Mouse (Mus musculus): ENCODE data around the gene Tomm40. TPM values are rescaled to one million over a fixed set of nuclear protein-coding genes. Genes with fewer than 3 reads are reported as not detected.
"Not testable (repeated sequence)": the region's sequence is repeated elsewhere in the genome, so short reads cannot be mapped to it uniquely, and the experiment has no call there.

Tomm40 gene
- polyA plus RNA-seq, 1 experiment from 2014 or later = 17.8 TPM

DNA sequence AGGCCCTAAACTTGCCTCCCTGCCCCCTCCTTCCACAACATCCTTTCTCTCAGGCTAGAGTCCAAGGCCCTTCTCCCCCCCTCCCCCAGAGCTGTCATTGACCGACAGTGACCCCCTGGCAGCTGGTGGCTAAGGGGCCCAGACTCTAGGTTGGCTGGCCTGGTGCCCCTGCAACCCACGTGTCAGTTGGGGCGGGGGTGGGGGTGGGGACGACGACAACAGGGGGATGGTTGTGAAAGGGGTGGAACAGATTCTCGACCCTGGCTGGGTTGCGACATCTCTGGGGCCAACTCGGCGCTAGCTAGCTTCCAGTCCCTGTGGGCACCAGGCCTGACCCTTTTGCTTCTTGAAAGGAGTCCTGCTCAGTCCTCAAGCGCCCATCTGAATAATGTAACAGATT lies 21.8 kb downstream of the Tomm40 start:
- H3K4me3 ChIP-seq (ENCODE audit: inconsistent target) = no peak overlapping the region
- peaks cover 4% of the 10 kb centered on the region; the same call in 1 of the 2 replicates for H3K36me3 ChIP-seq (ENCODE audit: inconsistent target)
- WGBS (ENCODE audit: missing documents) = 18% methylated on average over 9 of the region's 10 CpGs
- peaks cover 25% of the 10 kb centered on the region; the same call in 1 of the 2 replicates for H3K79me2 ChIP-seq (ENCODE audit: inconsistent target)
- H3K27ac ChIP-seq = peak overlapping the region; percentile 55

- peaks cover 13% of the 10 kb centered on the region; the same call in 1 of the 2 replicates for H3K79me2 ChIP-seq (ENCODE audit: inconsistent target)
- 92% methylated on average over 28 of the region's 28 CpGs for WGBS (ENCODE audit: missing documents)
- no peak within 1 kb of the TSS for H3K4me3 ChIP-seq (ENCODE audit: inconsistent target)
- H3K36me3 ChIP-seq (ENCODE audit: inconsistent target) = peaks cover 4% of the 10 kb centered on the region; the same call in 1 of the 2 replicates
- H3K27ac ChIP-seq = peak within 1 kb of the TSS; percentile 55
Measured at GRCm38 (mm10) chr7:19691873-19692865, 23.1 kb downstream of the Tomm40 start, which contains the start of gene Apoc1. TSS of gene Apoc1 (minus strand) at chr7:19692660.

DNA sequence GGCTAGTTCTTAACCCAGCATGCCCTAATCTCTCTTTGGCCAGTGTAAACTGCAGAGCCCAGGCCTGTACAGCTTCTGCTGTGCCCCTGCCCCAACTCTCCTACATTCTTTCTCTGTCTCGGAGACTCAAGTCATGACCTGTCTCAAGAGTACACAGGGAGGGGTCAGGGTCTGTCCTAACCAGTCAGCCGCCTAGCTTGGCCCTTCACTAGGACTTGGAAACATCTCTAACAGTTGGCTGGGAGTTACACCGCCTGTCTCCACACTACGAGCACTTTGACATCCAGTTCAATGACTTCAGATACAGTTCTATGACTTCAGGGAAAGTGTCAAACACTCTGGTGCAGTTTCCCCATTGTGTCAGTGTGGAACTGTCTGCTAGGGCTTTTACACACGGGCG lies 23.8 kb downstream of the Tomm40 start:
- H3K27ac ChIP-seq = no peak overlapping the region
- H3K36me3 ChIP-seq (ENCODE audit: inconsistent target) = peaks cover 4% of the 10 kb centered on the region; the same call in 1 of the 2 replicates
- peaks cover 7% of the 10 kb centered on the region; the same call in 1 of the 2 replicates for H3K79me2 ChIP-seq (ENCODE audit: inconsistent target)
- no peak overlapping the region for H3K4me3 ChIP-seq (ENCODE audit: inconsistent target)
- WGBS (ENCODE audit: missing documents) = 91% methylated on average over 4 of the region's 6 CpGs

DNA sequence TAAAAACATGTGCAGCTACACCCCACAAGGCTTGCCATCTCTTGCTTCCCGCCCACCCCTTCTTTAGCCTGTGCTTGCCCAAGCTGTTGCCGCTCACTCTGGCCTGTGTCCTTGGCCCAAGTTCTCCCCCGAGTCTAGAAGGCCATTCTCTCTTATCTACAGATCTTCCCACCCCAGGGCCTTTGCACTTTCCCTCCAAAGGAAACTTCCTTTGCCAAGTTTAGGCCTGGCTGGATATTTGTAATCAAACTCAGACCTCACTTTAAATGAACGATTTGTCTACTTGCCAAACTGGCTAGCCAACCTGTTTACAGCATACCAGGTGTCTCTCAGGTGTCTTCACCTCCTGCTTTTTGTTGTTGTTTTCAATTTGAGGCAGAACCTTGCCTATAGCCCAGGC lies 24.4 kb downstream of the Tomm40 start:
- Histone ChIP-seq H3K27ac (no peak overlapping the region), H3K79me2 (ENCODE audit: inconsistent target) (peaks cover 1% of the 10 kb centered on the region; the same call in 1 of the 2 replicates), H3K4me3 (ENCODE audit: inconsistent target) (no peak overlapping the region), H3K36me3 (ENCODE audit: inconsistent target) (no peaks in the 10 kb centered on the region)
- WGBS (ENCODE audit: missing documents) = 98% methylated on average over 4 of the region's 4 CpGs

GRCm38 (mm10) chr7:19688611-19689010 lies 26.6 kb downstream of the Tomm40 start:
- Histone ChIP-seq H3K27ac (no peak overlapping the region), H3K36me3 (ENCODE audit: inconsistent target) (no peaks in the 10 kb centered on the region), H3K79me2 (ENCODE audit: inconsistent target) (no peaks in the 10 kb centered on the region), H3K4me3 (ENCODE audit: inconsistent target) (no peak overlapping the region)
- 100% methylated on average over 2 of the region's 2 CpGs for WGBS (ENCODE audit: missing documents)

- Histone ChIP-seq H3K27ac (no peak overlapping the region), H3K36me3 (ENCODE audit: inconsistent target) (no peaks in the 10 kb centered on the region), H3K79me2 (ENCODE audit: inconsistent target) (no peaks in the 10 kb centered on the region), H3K4me3 (ENCODE audit: inconsistent target) (no peak overlapping the region)
- WGBS (ENCODE audit: missing documents) = 93% methylated on average over 9 of the region's 10 CpGs
Measured at GRCm38 (mm10) chr7:19688101-19688500, 27.1 kb downstream of the Tomm40 start.

GRCm38 (mm10) chr7:19686927-19687583 lies 28.2 kb downstream of the Tomm40 start:
- not testable (repeated sequence) for H3K4me3 ChIP-seq (ENCODE audit: inconsistent target); H3K27ac ChIP-seq; H3K79me2 ChIP-seq (ENCODE audit: inconsistent target); H3K36me3 ChIP-seq (ENCODE audit: inconsistent target)
- 75% methylated on average over 7 of the region's 8 CpGs for WGBS (ENCODE audit: missing documents)

GRCm38 (mm10) chr7:19686521-19686920 lies 28.7 kb downstream of the Tomm40 start:
- Histone ChIP-seq H3K79me2 (ENCODE audit: inconsistent target) (no peaks in the 10 kb centered on the region), H3K4me3 (ENCODE audit: inconsistent target) (no peak overlapping the region), H3K27ac (no peak overlapping the region), H3K36me3 (ENCODE audit: inconsistent target) (no peaks in the 10 kb centered on the region)
- 89% methylated on average over 6 of the region's 6 CpGs for WGBS (ENCODE audit: missing documents)

DNA sequence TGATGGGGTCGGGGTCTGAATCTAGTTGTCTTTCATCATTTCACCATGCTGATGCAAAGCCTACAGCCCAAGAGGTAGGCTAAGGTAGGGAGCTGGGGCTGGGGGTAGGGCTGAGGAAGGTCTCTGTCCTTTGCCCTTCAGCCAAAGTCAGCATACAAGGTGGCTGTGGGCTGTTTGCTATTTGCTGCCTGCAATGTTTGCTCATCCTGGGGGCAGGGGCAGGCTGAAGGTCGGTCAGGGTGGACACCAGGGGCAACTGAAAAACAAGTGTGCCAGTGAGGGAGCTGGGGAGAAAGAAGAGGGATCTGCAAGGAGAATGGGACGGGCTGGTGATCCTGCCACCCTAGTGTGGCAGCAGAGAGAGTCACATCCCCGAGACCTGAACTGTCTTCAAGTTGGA lies 29.9 kb downstream of the Tomm40 start:
- Histone ChIP-seq H3K4me3 (ENCODE audit: inconsistent target) (no peak overlapping the region), H3K79me2 (ENCODE audit: inconsistent target) (no peaks in the 10 kb centered on the region), H3K36me3 (ENCODE audit: inconsistent target) (no peaks in the 10 kb centered on the region), H3K27ac (no peak overlapping the region)
- 93% methylated on average over 4 of the region's 4 CpGs for WGBS (ENCODE audit: missing documents)

GRCm38 (mm10) chr7:19683771-19684201 lies 31.5 kb downstream of the Tomm40 start:
- Histone ChIP-seq H3K79me2 (ENCODE audit: inconsistent target) (no peaks in the 10 kb centered on the region), H3K27ac (peak overlapping the region; percentile 87), H3K36me3 (ENCODE audit: inconsistent target) (no peaks in the 10 kb centered on the region), H3K4me3 (ENCODE audit: inconsistent target) (no peak overlapping the region)
- WGBS (ENCODE audit: missing documents) = 46% methylated on average over 6 of the region's 6 CpGs

GRCm38 (mm10) chr7:19682979-19683378 lies 32.3 kb downstream of the Tomm40 start:
- H3K79me2 ChIP-seq (ENCODE audit: inconsistent target) = no peaks in the 10 kb centered on the region
- 78% methylated on average over 3 of the region's 3 CpGs for WGBS (ENCODE audit: missing documents)
- H3K4me3 ChIP-seq (ENCODE audit: inconsistent target) = no peak overlapping the region
- no peaks in the 10 kb centered on the region for H3K36me3 ChIP-seq (ENCODE audit: inconsistent target)
- peak overlapping the region; percentile 57 for H3K27ac ChIP-seq

DNA sequence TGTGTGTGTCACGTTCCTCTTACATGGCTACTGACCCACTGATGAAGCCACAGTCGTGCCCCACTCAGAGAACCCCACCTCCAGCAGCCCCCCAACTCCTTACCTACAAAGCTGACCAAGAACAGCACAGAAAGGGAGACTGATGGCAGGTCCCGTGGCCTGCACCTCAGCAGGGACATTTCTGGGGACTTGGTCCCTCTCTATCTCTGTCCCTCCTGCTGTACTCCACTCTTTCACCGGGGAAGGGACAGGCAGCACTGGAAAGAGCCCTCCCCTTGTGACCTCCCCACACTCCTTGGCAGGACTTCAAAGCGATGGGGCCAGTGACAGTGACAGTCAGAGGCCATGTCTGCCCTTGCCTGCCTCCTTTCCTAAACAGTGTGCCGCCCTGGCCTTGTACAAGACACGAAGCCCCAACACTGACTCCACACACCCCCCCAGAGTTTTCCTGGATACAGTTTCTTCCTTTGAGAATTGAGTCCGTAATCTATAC lies 34.0 kb downstream of the Tomm40 start, which contains the start of the genes Gm44805 and Apoc4:
Gene Gm44805 (minus strand): TSS at position 222 of the 493 bp plus-strand sequence.
Gene Apoc4 (minus strand): TSS at position 278 of the 493 bp plus-strand sequence.
- no peak within 1 kb of the TSS for H3K4me3 ChIP-seq (ENCODE audit: inconsistent target)
- WGBS (ENCODE audit: missing documents) = 86% methylated on average over 8 of the region's 8 CpGs
- no peaks in the 10 kb centered on the region for H3K79me2 ChIP-seq (ENCODE audit: inconsistent target)
- H3K36me3 ChIP-seq (ENCODE audit: inconsistent target) = no peaks in the 10 kb centered on the region
- no peak within 1 kb of the TSS for H3K27ac ChIP-seq

DNA sequence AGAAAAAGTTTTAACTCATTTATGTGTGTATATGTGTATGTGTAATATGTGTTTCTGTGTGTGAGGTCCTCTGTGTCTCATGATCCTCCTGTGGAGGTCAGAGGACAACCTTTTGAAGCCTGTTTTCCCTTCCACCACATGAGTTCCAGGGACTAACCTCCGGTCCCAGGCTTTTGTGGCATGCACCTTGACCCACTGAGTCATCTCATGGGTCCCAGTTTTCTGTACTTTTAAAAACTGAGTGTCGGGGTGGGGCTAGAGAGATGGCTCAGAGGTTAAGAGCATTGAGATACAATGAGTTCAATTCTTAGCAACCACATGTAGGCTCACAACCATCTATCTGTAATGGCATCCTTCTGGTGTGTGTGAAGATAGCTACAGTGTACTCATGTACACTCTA lies 34.5 kb downstream of the Tomm40 start:
- 86% methylated on average over 2 of the region's 2 CpGs for WGBS (ENCODE audit: missing documents)
- Histone ChIP-seq H3K27ac (no peak overlapping the region), H3K4me3 (ENCODE audit: inconsistent target) (no peak overlapping the region), H3K36me3 (ENCODE audit: inconsistent target) (no peaks in the 10 kb centered on the region), H3K79me2 (ENCODE audit: inconsistent target) (no peaks in the 10 kb centered on the region)

- H3K79me2 ChIP-seq (ENCODE audit: inconsistent target) = no peaks in the 10 kb centered on the region
- H3K36me3 ChIP-seq (ENCODE audit: inconsistent target) = no peaks in the 10 kb centered on the region
- no peak overlapping the region for H3K27ac ChIP-seq
- no peak overlapping the region for H3K4me3 ChIP-seq (ENCODE audit: inconsistent target)
- WGBS (ENCODE audit: missing documents) = 94% methylated on average over 3 of the region's 3 CpGs
Measured at GRCm38 (mm10) chr7:19678901-19679300, 36.3 kb downstream of the Tomm40 start.
